Mouse (Mus musculus): ENCODE data around the gene Ctsc. TPM values are rescaled to one million over a fixed set of nuclear protein-coding genes. Genes with fewer than 3 reads are reported as not detected.
"Not testable (repeated sequence)": the region's sequence is repeated elsewhere in the genome, so short reads cannot be mapped to it uniquely, and the experiment has no call there.

Ctsc gene
- total RNA-seq (2021), result 10 to 100 TPM; 49.0 to 49.3 TPM
- long read RNA-seq, experiment 1, transcript Ctsc-203 (4 exons, 3,220 nt), result minor isoform, 14 of 71 reads
- long read RNA-seq, experiment 1, transcript Ctsc-201 (7 exons, 2,493 nt), result major isoform, 54 of 71 reads
- long read RNA-seq, experiment 1, partial matches to known transcripts, result 1 of 71 reads
- long read RNA-seq, experiment 1, other reads (novel, unspliced or antisense), result 2 of 71 reads
- long read RNA-seq, experiment 2, transcript Ctsc-201 (7 exons, 2,493 nt), result major isoform, 55 of 68 reads
- long read RNA-seq, experiment 2, transcript Ctsc-203 (4 exons, 3,220 nt), result minor isoform, 8 of 68 reads
- long read RNA-seq, experiment 2, partial matches to known transcripts, result 2 of 68 reads
- long read RNA-seq, experiment 2, other reads (novel, unspliced or antisense), result 3 of 68 reads

GRCm38 (mm10) chr7:88277858-88278627 is at the start of gene Ctsc:
Gene Ctsc (plus strand): TSS chr7:88278085.
- DNase-seq, result peak; percentile 66

- no peak for DNase-seq
Observed at GRCm38 (mm10) chr7:88229051-88229450, 48.8 kb upstream of the Ctsc start.

- DNase-seq, result no peak
Observed at GRCm38 (mm10) chr7:88230121-88230520, 47.8 kb upstream of the Ctsc start.

GRCm38 (mm10) chr7:88230756-88231522 is 46.9 kb upstream of the Ctsc start:
- no peak for DNase-seq

GRCm38 (mm10) chr7:88243059-88243458 is 34.8 kb upstream of the Ctsc start:
- DNase-seq, result no peak

GRCm38 (mm10) chr7:88244462-88244861 is 33.4 kb upstream of the Ctsc start:
- no peak for DNase-seq

- not testable (repeated sequence) for DNase-seq
Observed at GRCm38 (mm10) chr7:88250380-88250779, 27.5 kb upstream of the Ctsc start.

GRCm38 (mm10) chr7:88251535-88251934 is 26.4 kb upstream of the Ctsc start:
- DNase-seq, result no peak

GRCm38 (mm10) chr7:88252129-88252528 is 25.8 kb upstream of the Ctsc start:
- DNase-seq, result no peak

GRCm38 (mm10) chr7:88254884-88255283 is 23.0 kb upstream of the Ctsc start:
- no peak for DNase-seq

GRCm38 (mm10) chr7:88259155-88259925 is 18.5 kb upstream of the Ctsc start:
- DNase-seq, result no peak

- no peak for DNase-seq
Observed at GRCm38 (mm10) chr7:88261799-88262198, 16.1 kb upstream of the Ctsc start.

- DNase-seq, result no peak
Observed at GRCm38 (mm10) chr7:88264861-88265260, 13.0 kb upstream of the Ctsc start.

GRCm38 (mm10) chr7:88269913-88270312 is 8.0 kb upstream of the Ctsc start:
- DNase-seq, result no peak

- no peak for DNase-seq
Observed at GRCm38 (mm10) chr7:88271531-88271930, 6.4 kb upstream of the Ctsc start.

- no peak for DNase-seq
Observed at GRCm38 (mm10) chr7:88276914-88277765, 745 bp upstream of the Ctsc start.

GRCm38 (mm10) chr7:88278628-88279196 is 827 bp downstream of the Ctsc start:
- no peak for DNase-seq

- no peak for DNase-seq
Observed at GRCm38 (mm10) chr7:88285276-88285675, 7.4 kb downstream of the Ctsc start.

GRCm38 (mm10) chr7:88291036-88291435 is 13.2 kb downstream of the Ctsc start:
- no peak for DNase-seq

- no peak for DNase-seq
Observed at GRCm38 (mm10) chr7:88292044-88292443, 14.2 kb downstream of the Ctsc start.

GRCm38 (mm10) chr7:88293907-88294306 is 16.0 kb downstream of the Ctsc start:
- no peak for DNase-seq
